Mouse (Mus musculus): Measurements from ENCODE around the gene Mrtfa.

Mrtfa gene

GRCm38 (mm10) chr15:80977620-80978334 is 212.8 kb downstream of the Mrtfa start, which contains the start of gene Sgsm3:
Gene Sgsm3, plus strand, starts transcription at chr15:80977765.
- DNase-seq: peak; percentile 73 to 78

GRCm38 (mm10) chr15:80975666-80976065 is 214.9 kb downstream of the Mrtfa start:
- no peak for DNase-seq

- no peak for DNase-seq
Observed at GRCm38 (mm10) chr15:80974311-80974710, 216.2 kb downstream of the Mrtfa start.

- DNase-seq: no peak
Observed at GRCm38 (mm10) chr15:80969371-80969770, 221.2 kb downstream of the Mrtfa start.
